In the genomic region with DNA sequence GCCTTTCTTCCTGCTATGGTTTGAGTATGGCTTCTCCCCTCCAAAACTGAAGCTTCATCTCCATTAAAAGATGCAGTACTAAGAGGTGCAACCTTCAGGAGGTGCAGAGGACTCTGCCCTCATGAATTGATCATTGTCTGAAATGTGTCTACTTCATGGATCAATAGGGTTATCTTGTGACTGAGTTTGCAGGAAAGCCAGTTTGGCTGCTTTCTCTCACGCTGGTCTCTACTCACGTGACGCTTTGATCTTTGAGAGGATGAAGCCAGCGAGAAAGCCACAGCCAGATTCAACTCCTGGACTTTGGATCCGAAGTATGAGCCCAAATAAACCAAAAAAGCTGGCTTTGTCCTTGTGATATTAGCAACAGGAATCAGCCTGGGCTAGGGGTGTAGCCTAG, we compare ENCODE assay signal across 26 mouse cellular contexts. TPM values are rescaled to one million over a fixed set of nuclear protein-coding genes. Genes with fewer than 3 reads are reported as not detected.
A peak's percentile ranks its signal among the peaks of the same experiment; 100 is the strongest.
DNase-seq lines count a peak whose midpoint lies in the region; ATAC-seq and TF ChIP-seq lines count a peak whose summit lies in the region.
"Had no signal": no experiment of that assay in that cellular context is flagged by ENCODE, and none has a peak within 500 bp of the region (broad histone marks: within the 10 kb centered on the region; RNA-seq: fewer than 3 reads in every experiment).

No protein-coding gene starts in this region.

- no peaks in the 10 kb centered on the region for H3K27me3 ChIP-seq in kidney, embryonic 14.5 days (ENCODE audit: control insufficient read depth, insufficient read depth, low read length)
- H3K27me3 ChIP-seq in liver, adult 2 months (ENCODE audit: control insufficient read depth, insufficient read depth, low read length) = no peaks in the 10 kb centered on the region
- no peaks in the 10 kb centered on the region for H3K27me3 ChIP-seq in liver, embryonic 16.5 days (ENCODE audit: control insufficient read depth, insufficient read depth, low read depth, low read length)
- no peaks in the 10 kb centered on the region for H3K27me3 ChIP-seq in hindbrain, embryonic 12.5 days
- H3K27me3 ChIP-seq in forebrain, embryonic 13.5 days = no peaks in the 10 kb centered on the region
- H3K27me3 ChIP-seq: limb, embryonic 13.5 days had no signal

- ATAC-seq in kidney, embryonic 14.5 days (ENCODE audit: low FRiP score, low TSS enrichment) = no peak
- ATAC-seq in liver, embryonic 16.5 days (ENCODE audit: low read depth) = peak; percentile 48
- no peak for ATAC-seq in hindbrain, embryonic 12.5 days (ENCODE audit: low FRiP score)
- no peak for ATAC-seq in forebrain, embryonic 13.5 days
- ATAC-seq: forebrain, embryonic 16.5 days; hindbrain, embryonic 16.5 days had no signal

- no peak for TF ChIP-seq CTCF in liver, adult 2 months (IDR thresholded peaks at IDR 0.05; ENCODE audit: low read depth, low read length)

- no peaks in the 10 kb centered on the region for H3K4me1 ChIP-seq in kidney, embryonic 14.5 days (ENCODE audit: control insufficient read depth, insufficient read depth, low read length)
- peaks cover 16% of the 10 kb centered on the region for H3K4me1 ChIP-seq in liver, adult 2 months (ENCODE audit: control insufficient read depth, insufficient read depth, low read length)
- H3K4me1 ChIP-seq in liver, embryonic 16.5 days (ENCODE audit: control insufficient read depth, low read depth, low read length) = peaks cover 47% of the 10 kb centered on the region
- no peaks in the 10 kb centered on the region for H3K4me1 ChIP-seq in hindbrain, embryonic 12.5 days
- H3K4me1 ChIP-seq in forebrain, embryonic 13.5 days = no peaks in the 10 kb centered on the region
- H3K4me1 ChIP-seq: embryonic facial prominence, embryonic 10.5 days; limb, embryonic 13.5 days had no signal

- no peaks in the 10 kb centered on the region for H3K79me2 ChIP-seq in liver, adult 2 months (ENCODE audit: control insufficient read depth, insufficient read depth, low read length)

- H3K9me3 ChIP-seq in kidney, embryonic 14.5 days (ENCODE audit: control insufficient read depth, low read length) = no peaks in the 10 kb centered on the region
- no peaks in the 10 kb centered on the region for H3K9me3 ChIP-seq in liver, embryonic 16.5 days (replicated peaks; ENCODE audit: control insufficient read depth, low read length)
- H3K9me3 ChIP-seq in hindbrain, embryonic 12.5 days (replicated peaks) = no peaks in the 10 kb centered on the region
- H3K9me3 ChIP-seq in forebrain, embryonic 13.5 days (replicated peaks) = no peaks in the 10 kb centered on the region
- H3K9me3 ChIP-seq: embryonic facial prominence, embryonic 10.5 days; limb, embryonic 13.5 days had no signal

- no peak for TF ChIP-seq POLR2A in liver, adult 2 months (IDR thresholded peaks at IDR 0.05; ENCODE audit: extremely low read depth, insufficient read depth, low read length)

- H3K9ac ChIP-seq in kidney, embryonic 14.5 days (ENCODE audit: low read depth, low read length) = no peak overlapping the region
- no peak overlapping the region for H3K9ac ChIP-seq in liver, adult 2 months (ENCODE audit: low read depth, low read length)
- no peak overlapping the region for H3K9ac ChIP-seq in liver, embryonic 16.5 days (ENCODE audit: low read depth, low read length)
- no peak overlapping the region for H3K9ac ChIP-seq in hindbrain, embryonic 12.5 days
- H3K9ac ChIP-seq in forebrain, embryonic 13.5 days = no peak overlapping the region
- H3K9ac ChIP-seq: limb, embryonic 13.5 days had no signal

- H3K36me3 ChIP-seq in kidney, embryonic 14.5 days (ENCODE audit: control insufficient read depth, insufficient read depth, low read length) = peaks cover 13% of the 10 kb centered on the region; the same call in 1 of the 2 replicates
- H3K36me3 ChIP-seq in liver, adult 2 months (ENCODE audit: control insufficient read depth, insufficient read depth, low read length) = no peaks in the 10 kb centered on the region; the same call in 1 of the 2 replicates
- H3K36me3 ChIP-seq in liver, embryonic 16.5 days (ENCODE audit: control insufficient read depth, insufficient read depth) = peaks cover 13% of the 10 kb centered on the region
- peaks cover 11% of the 10 kb centered on the region for H3K36me3 ChIP-seq in hindbrain, embryonic 12.5 days
- peaks cover 13% of the 10 kb centered on the region for H3K36me3 ChIP-seq in forebrain, embryonic 13.5 days (ENCODE audit: poor library complexity, severe bottlenecking)

- H3K4me2 ChIP-seq in kidney, embryonic 14.5 days (replicated peaks; ENCODE audit: low read depth, low read length) = no peak overlapping the region
- H3K4me2 ChIP-seq in liver, embryonic 16.5 days (ENCODE audit: low read depth, low read length) = peak overlapping the region; percentile 44
- no peak overlapping the region for H3K4me2 ChIP-seq in hindbrain, embryonic 12.5 days (replicated peaks)
- no peak overlapping the region for H3K4me2 ChIP-seq in forebrain, embryonic 13.5 days
- H3K4me2 ChIP-seq: limb, embryonic 13.5 days had no signal

- peak; percentile 29 to 36 for DNase-seq in kidney, postnatal 36 days
- peak; percentile 100 for DNase-seq in liver, adult 2 months (ENCODE audit: extremely low read depth, low read depth, low spot score)
- DNase-seq in yolk sac, embryonic 10.5 days (ENCODE audit: low spot score) = peak; percentile 75
- no peak for DNase-seq in left cerebral cortex, adult 8-10 months (ENCODE audit: low spot score in 2 of 2)
- DNase-seq: adrenal gland, adult 2 months; cerebellum, adult 11-12 months; cerebellum, postnatal 10 days; gastrocnemius, postnatal 25 days; heart, postnatal 36 days; lung, postnatal 4 days had no signal

- H3K4me3 ChIP-seq in kidney, embryonic 14.5 days (ENCODE audit: low read length) = no peak overlapping the region
- H3K4me3 ChIP-seq in liver, adult 2 months (ENCODE audit: insufficient read depth, low read depth, low read length) = no peak overlapping the region
- no peak overlapping the region for H3K4me3 ChIP-seq in liver, embryonic 16.5 days (ENCODE audit: low read depth, low read length)
- H3K4me3 ChIP-seq in hindbrain, embryonic 12.5 days = no peak overlapping the region
- no peak overlapping the region for H3K4me3 ChIP-seq in forebrain, embryonic 13.5 days
- H3K4me3 ChIP-seq: embryonic facial prominence, embryonic 10.5 days; layer of hippocampus, adult 2 months; limb, embryonic 13.5 days had no signal

- 66% methylated on average over 5 of the region's 5 CpGs for WGBS in kidney, embryonic 14.5 days
- 28% methylated on average over 5 of the region's 5 CpGs for WGBS in liver, adult 2 months
- 72% methylated on average over 5 of the region's 5 CpGs for WGBS in liver, embryonic 16.5 days (ENCODE audit: insufficient replicate concordance)
- WGBS in hindbrain, embryonic 12.5 days = 93% methylated on average over 5 of the region's 5 CpGs
- 84% methylated on average over 5 of the region's 5 CpGs for WGBS in forebrain, embryonic 13.5 days

- H3K27ac ChIP-seq in kidney, embryonic 14.5 days (ENCODE audit: low read depth, low read length) = no peak overlapping the region
- peak overlapping the region; percentile 87 for H3K27ac ChIP-seq in liver, adult 2 months (replicated peaks; ENCODE audit: insufficient read depth, low read depth, low read length)
- H3K27ac ChIP-seq in liver, embryonic 16.5 days (ENCODE audit: low read length) = peak overlapping the region; percentile 76
- H3K27ac ChIP-seq in hindbrain, embryonic 12.5 days = no peak overlapping the region
- no peak overlapping the region for H3K27ac ChIP-seq in forebrain, embryonic 13.5 days
- H3K27ac ChIP-seq: embryonic facial prominence, embryonic 10.5 days; kidney, postnatal 0 days; layer of hippocampus, adult 2 months; limb, embryonic 13.5 days had no signal

RNA-seq across cellular contexts. Expression of a gene that starts 8.0 kb away (rescaled TPM):
- 47.8 and 48.1 TPM in 2 replicates for polyA plus RNA-seq in kidney, embryonic 14.5 days (2014; fragmentation: Nextera tagmentation; extraction: Ambion mirVana)
- total RNA-seq in liver, adult 2 months (2014; rRNA removed) = 11.2 and 30.9 TPM in 2 replicates
- polyA plus RNA-seq in liver, adult 2 months (2012; rRNA removed) = 21.7 and 23.4 TPM in 2 replicates
- polyA plus RNA-seq in liver, embryonic 16.5 days (2015; fragmentation: Nextera tagmentation; extraction: Ambion mirVana) = 80.6 and 81.6 TPM in 2 replicates
- 21.9 and 25.5 TPM in 2 replicates for polyA plus RNA-seq in hindbrain, embryonic 12.5 days (2016; fragmentation: Nextera tagmentation; extraction: Ambion mirVana)
- 10 to 100 TPM; 16.1 to 19.6 (median 17.7) TPM for total RNA-seq in left cerebral cortex, adult 8-10 months (2022)
- polyA plus RNA-seq in forebrain, embryonic 13.5 days (2015; fragmentation: Nextera tagmentation; extraction: Ambion mirVana) = 29.5 and 31.3 TPM in 2 replicates

RNA-seq across cellular contexts. Expression of a gene that starts 14.8 kb away (rescaled TPM):
- polyA plus RNA-seq in kidney, embryonic 14.5 days (2014; fragmentation: Nextera tagmentation; extraction: Ambion mirVana) = 83.0 and 99.3 TPM in 2 replicates
- total RNA-seq in liver, adult 2 months (2014; rRNA removed) = 27.4 and 38.2 TPM in 2 replicates
- 44.5 and 44.6 TPM in 2 replicates for polyA plus RNA-seq in liver, adult 2 months (2012; rRNA removed)
- polyA plus RNA-seq in liver, embryonic 16.5 days (2015; fragmentation: Nextera tagmentation; extraction: Ambion mirVana) = 30.6 and 33.6 TPM in 2 replicates
- 54.9 and 62.3 TPM in 2 replicates for polyA plus RNA-seq in hindbrain, embryonic 12.5 days (2016; fragmentation: Nextera tagmentation; extraction: Ambion mirVana)
- total RNA-seq in left cerebral cortex, adult 8-10 months (2022) = 1 to 10 TPM; 3.6 to 6.7 (median 5.4) TPM
- 43.6 and 44.8 TPM in 2 replicates for polyA plus RNA-seq in forebrain, embryonic 13.5 days (2015; fragmentation: Nextera tagmentation; extraction: Ambion mirVana)

RNA-seq across cellular contexts. Expression of a gene that starts 50.7 kb away (rescaled TPM):
- 6.5 and 7.8 TPM in 2 replicates for polyA plus RNA-seq in kidney, embryonic 14.5 days (2014; fragmentation: Nextera tagmentation; extraction: Ambion mirVana)
- 755 and 813 TPM in 2 replicates for total RNA-seq in liver, adult 2 months (2014; rRNA removed)
- 250 and 347 TPM in 2 replicates for polyA plus RNA-seq in liver, adult 2 months (2012; rRNA removed)
- polyA plus RNA-seq in liver, embryonic 16.5 days (2015; fragmentation: Nextera tagmentation; extraction: Ambion mirVana) = 294 and 313 TPM in 2 replicates
- 0.53 and 0.92 TPM in 2 replicates for polyA plus RNA-seq in hindbrain, embryonic 12.5 days (2016; fragmentation: Nextera tagmentation; extraction: Ambion mirVana)
- total RNA-seq in left cerebral cortex, adult 8-10 months (2022) = under 1 TPM in 1 of 4 experiments, not detected in 3; 0.19 TPM
- 0.30 and 0.31 TPM in 2 replicates for polyA plus RNA-seq in forebrain, embryonic 13.5 days (2015; fragmentation: Nextera tagmentation; extraction: Ambion mirVana)
- total RNA-seq: gastrocnemius, postnatal 25 days; layer of hippocampus, adult 2 months; layer of hippocampus, postnatal 25 days; left cerebral cortex, postnatal 14 days; MEL had no signal
- polyA plus RNA-seq: C2C12; cortical plate, adult 2 months; spleen, adult 2 months had no signal

RNA-seq across cellular contexts. Expression of a gene that starts 55.2 kb away (rescaled TPM):
- 52.2 and 77.2 TPM in 2 replicates for polyA plus RNA-seq in kidney, embryonic 14.5 days (2014; fragmentation: Nextera tagmentation; extraction: Ambion mirVana)
- 2.8 and 4.5 TPM in 2 replicates for total RNA-seq in liver, adult 2 months (2014; rRNA removed)
- polyA plus RNA-seq in liver, adult 2 months (2012; rRNA removed) = 10.7 and 14.3 TPM in 2 replicates
- 20.8 and 23.6 TPM in 2 replicates for polyA plus RNA-seq in liver, embryonic 16.5 days (2015; fragmentation: Nextera tagmentation; extraction: Ambion mirVana)
- polyA plus RNA-seq in hindbrain, embryonic 12.5 days (2016; fragmentation: Nextera tagmentation; extraction: Ambion mirVana) = 77.1 and 80.8 TPM in 2 replicates
- 10 to 100 TPM; 42.6 to 58.2 (median 51.6) TPM for total RNA-seq in left cerebral cortex, adult 8-10 months (2022)
- 63.1 and 65.7 TPM in 2 replicates for polyA plus RNA-seq in forebrain, embryonic 13.5 days (2015; fragmentation: Nextera tagmentation; extraction: Ambion mirVana)

Comparison
In these comparisons a context has a peak if more than half of its experiments do, and no peak if none do; other contexts are left out.
1. DNase-seq: peak in kidney, postnatal 36 days (2 of 2), liver, adult 2 months (single experiment) and yolk sac, embryonic 10.5 days (single experiment); none in left cerebral cortex, adult 8-10 months (0 of 2).
2. H3K27ac ChIP-seq: peak in liver, adult 2 months (single experiment) and liver, embryonic 16.5 days (single experiment); none in kidney, embryonic 14.5 days (single experiment), hindbrain, embryonic 12.5 days (single experiment) and forebrain, embryonic 13.5 days (single experiment).
3. RNA of a gene that starts 50.7 kb away (polyA plus RNA-seq): 294 to 313 TPM in liver, embryonic 16.5 days and 250 to 347 TPM in liver, adult 2 months; 6.5 to 7.8 TPM in kidney, embryonic 14.5 days, 0.53 to 0.92 TPM in hindbrain, embryonic 12.5 days and 0.30 to 0.31 TPM in forebrain, embryonic 13.5 days; every median in the first group is over 10 times any median in the second.